In the genomic region with DNA sequence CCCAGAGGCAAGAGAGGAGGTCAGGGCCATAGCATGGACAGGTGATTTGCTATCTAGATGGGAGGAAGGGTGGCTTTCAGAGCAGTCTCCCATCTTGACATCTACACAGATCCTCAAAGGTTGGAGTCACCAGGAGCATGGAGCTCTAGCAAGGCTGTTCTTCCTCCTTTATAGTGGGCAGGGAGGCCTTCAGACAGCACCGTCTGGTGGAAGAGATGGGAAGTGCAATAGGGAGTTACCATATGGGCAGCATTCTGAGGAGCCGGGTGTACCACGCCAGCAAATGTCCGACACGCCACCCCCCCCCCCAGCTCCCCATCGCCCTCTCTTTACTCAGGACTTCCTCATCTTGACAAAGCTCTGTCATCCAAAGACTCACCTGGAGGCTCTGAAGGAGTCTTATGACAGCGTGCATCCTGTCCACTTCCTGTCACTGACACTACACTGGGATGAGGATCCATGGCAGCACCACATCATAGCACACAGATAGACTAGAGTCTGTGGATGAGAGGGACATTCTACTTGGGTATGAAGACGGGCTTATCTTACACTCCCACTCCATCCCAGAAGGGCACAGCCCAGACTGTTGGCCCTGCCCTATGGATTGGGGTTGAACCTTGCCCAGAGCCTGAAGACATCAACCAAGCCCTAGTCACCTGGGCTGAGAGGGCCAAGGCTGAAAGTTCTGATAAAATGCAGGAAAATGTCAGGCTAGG, we compare ENCODE assay signal across 9 mouse cellular contexts. TPM values are rescaled to one million over a fixed set of nuclear protein-coding genes. Genes with fewer than 3 reads are reported as not detected.
A peak's percentile ranks its signal among the peaks of the same experiment; 100 is the strongest.
DNase-seq lines count a peak whose midpoint lies in the region; ATAC-seq and TF ChIP-seq lines count a peak whose summit lies in the region.
"Had no signal": no experiment of that assay in that cellular context is flagged by ENCODE, and none has a peak within 500 bp of the region (broad histone marks: within the 10 kb centered on the region; RNA-seq: fewer than 3 reads in every experiment).

No protein-coding gene starts in this region.

- intact Hi-C loops in left cerebral cortex, adult 2 months (cut with DNase I) = loop anchor here (1.0 to 2.0 kb wide), 4 partner anchors 39 to 158 kb away; partner anchors contain the start of genes Dgcr6 and Rtn4r

- peak overlapping the region; percentile 42; the same call in 1 of the 2 replicates for H3K27ac ChIP-seq in left cerebral cortex, adult 2 months
- H3K27ac ChIP-seq: embryonic facial prominence, embryonic 15.5 days had no signal

- TF ChIP-seq CTCF in left cerebral cortex, adult 2 months (IDR thresholded peaks at IDR 0.05) = peak; percentile 87

- peak; percentile 67 to 78; a peak in 3 of 4 replicates for ATAC-seq in hematopoietic stem cell, adult 5-6 weeks (replicated peaks in 1 of 2; ENCODE audit: insufficient read depth in 1 of 2, low FRiP score in 2 of 2, low TSS enrichment in 1 of 2, low read depth in 1 of 2, poor library complexity in 2 of 2, severe bottlenecking in 2 of 2)
- peak; percentile 77 for ATAC-seq in megakaryocyte, adult 5-6 weeks (ENCODE audit: poor library complexity, severe bottlenecking)

- H3K4me3 ChIP-seq in left cerebral cortex, adult 2 months = no peak overlapping the region
- H3K4me3 ChIP-seq: embryonic facial prominence, embryonic 15.5 days had no signal

- peak; percentile 88 for DNase-seq in layer of hippocampus, adult 11-12 months (ENCODE audit: low spot score)
- DNase-seq in layer of hippocampus, postnatal 36 days = no peak
- peak; percentile 77 for DNase-seq in NIH3T3 (ENCODE audit: low read depth)
- peak; percentile 91 to 95 for DNase-seq in cerebellum, postnatal 14 days
- peak; percentile 71 to 83 for DNase-seq in left cerebral cortex, adult 2 months (ENCODE audit: extremely low spot score in 1 of 2, low spot score in 2 of 2)
- peak; percentile 53 for DNase-seq in thymus, postnatal 0 days (ENCODE audit: low spot score)

RNA-seq across cellular contexts. Expression of gene Ccdc188, which starts 6.8 kb away (rescaled TPM):
- total RNA-seq in layer of hippocampus, postnatal 36 days (2021) = not detected
- total RNA-seq in hematopoietic stem cell, adult 5-6 weeks (2017) = not detected in 2 replicates
- total RNA-seq in left cerebral cortex, adult 2 months (2021) = not detected
- total RNA-seq in megakaryocyte, adult 5-6 weeks (2015) = not detected in 2 replicates
- total RNA-seq in megakaryocyte, adult 5-6 weeks (2017) = not detected in 2 replicates
- 0.13 TPM in 1 of 2 replicates, not detected in the other for polyA plus RNA-seq in thymus, postnatal 0 days (2015; fragmentation: Nextera tagmentation; extraction: Ambion mirVana)
- polyA plus RNA-seq: embryonic facial prominence, embryonic 15.5 days had no signal

RNA-seq across cellular contexts. Expression of gene Zdhhc8, which starts 24.1 kb away (rescaled TPM):
- total RNA-seq in layer of hippocampus, postnatal 36 days (2021) = 10 to 100 TPM; 68.5 to 70.0 TPM
- 9.4 and 9.6 TPM in 2 replicates for total RNA-seq in hematopoietic stem cell, adult 5-6 weeks (2017)
- total RNA-seq in left cerebral cortex, adult 2 months (2021) = 100 to 1,000 TPM; 132 to 134 TPM
- 5.1 and 5.8 TPM in 2 replicates for total RNA-seq in megakaryocyte, adult 5-6 weeks (2015)
- total RNA-seq in megakaryocyte, adult 5-6 weeks (2017) = 2.2 and 4.0 TPM in 2 replicates
- 25.2 and 27.1 TPM in 2 replicates for polyA plus RNA-seq in thymus, postnatal 0 days (2015; fragmentation: Nextera tagmentation; extraction: Ambion mirVana)

RNA-seq across cellular contexts. Expression of gene Trmt2a, which starts 37.6 kb away (rescaled TPM):
- 10 to 100 TPM; 48.9 to 64.1 TPM for total RNA-seq in layer of hippocampus, postnatal 36 days (2021)
- 86.8 and 88.1 TPM in 2 replicates for total RNA-seq in hematopoietic stem cell, adult 5-6 weeks (2017)
- total RNA-seq in left cerebral cortex, adult 2 months (2021) = 10 to 100 TPM; 43.6 to 47.7 TPM
- 62.8 and 73.1 TPM in 2 replicates for total RNA-seq in megakaryocyte, adult 5-6 weeks (2015)
- total RNA-seq in megakaryocyte, adult 5-6 weeks (2017) = 48.8 and 69.0 TPM in 2 replicates
- polyA plus RNA-seq in thymus, postnatal 0 days (2015; fragmentation: Nextera tagmentation; extraction: Ambion mirVana) = 86.9 and 88.5 TPM in 2 replicates

RNA-seq across cellular contexts. Expression of gene Ranbp1, which starts 37.7 kb away (rescaled TPM):
- total RNA-seq in layer of hippocampus, postnatal 36 days (2021) = 10 to 100 TPM; 85.1 to 90.7 TPM
- 330 and 415 TPM in 2 replicates for total RNA-seq in hematopoietic stem cell, adult 5-6 weeks (2017)
- 10 to 100 TPM; 87.3 to 92.9 TPM for total RNA-seq in left cerebral cortex, adult 2 months (2021)
- 222 and 262 TPM in 2 replicates for total RNA-seq in megakaryocyte, adult 5-6 weeks (2015)
- 251 and 278 TPM in 2 replicates for total RNA-seq in megakaryocyte, adult 5-6 weeks (2017)
- polyA plus RNA-seq in thymus, postnatal 0 days (2015; fragmentation: Nextera tagmentation; extraction: Ambion mirVana) = 582 and 637 TPM in 2 replicates

RNA-seq across cellular contexts. Expression of gene Gm49776, which starts 47.3 kb away (rescaled TPM):
- total RNA-seq in layer of hippocampus, postnatal 36 days (2021) = not detected
- not detected in 2 replicates for total RNA-seq in hematopoietic stem cell, adult 5-6 weeks (2017)
- not detected for total RNA-seq in left cerebral cortex, adult 2 months (2021)
- total RNA-seq in megakaryocyte, adult 5-6 weeks (2015) = not detected in 2 replicates
- total RNA-seq in megakaryocyte, adult 5-6 weeks (2017) = not detected in 2 replicates
- polyA plus RNA-seq in thymus, postnatal 0 days (2015; fragmentation: Nextera tagmentation; extraction: Ambion mirVana) = 2.4 and 6.3 TPM in 2 replicates

Comparison
In these comparisons a context has a peak if more than half of its experiments do, and no peak if none do; other contexts are left out.
1. DNase-seq: peak in layer of hippocampus, adult 11-12 months (single experiment), NIH3T3 (single experiment), cerebellum, postnatal 14 days (2 of 2), left cerebral cortex, adult 2 months (2 of 2) and thymus, postnatal 0 days (single experiment); none in layer of hippocampus, postnatal 36 days (0 of 2).